Mouse (Mus musculus) hindbrain, embryonic 11.5 days (tissue): ENCODE data around the gene Wdr49. TPM values are rescaled to one million over a fixed set of nuclear protein-coding genes. Genes with fewer than 3 reads are reported as not detected.

Experiments used
- ATAC-seq: fragments of 200-750 bp; cut with Nextera tagmentation; 2 replicates; pipeline ENCODE4 v1.8.0; 2017; ENCODE audit warnings: mild to moderate bottlenecking, moderate TSS enrichment, moderate library complexity; ENCODE audit not compliant: low FRiP score
- DNase-seq: peaks from one replicate; pipeline ENCODE4 v3.0.0-alpha.2; 2015; ENCODE audit warnings: low spot score
- H3K27ac ChIP-seq: fragments of 300-500 bp; sonication (generic); 2 replicates; pipeline ENCODE4 v1.5.1; 2014; ENCODE audit warnings: mild to moderate bottlenecking, low read depth, low read length
- H3K27me3 ChIP-seq: fragments of 300-500 bp; sonication (generic); 2 replicates; pipeline ENCODE4 v1.6.1; 2014; ENCODE audit warnings: mild to moderate bottlenecking, low read length, moderate library complexity, mixed read lengths; ENCODE audit not compliant: control insufficient read depth, insufficient read depth
- H3K36me3 ChIP-seq: fragments of 300-500 bp; sonication (generic); 2 replicates; pipeline ENCODE4 v1.6.1; 2014; ENCODE audit warnings: mild to moderate bottlenecking, low read length, moderate library complexity, mixed read lengths; ENCODE audit not compliant: control insufficient read depth, insufficient read depth
- H3K4me1 ChIP-seq: fragments of 300-500 bp; sonication (generic); replicated peaks from 2 replicates; pipeline ENCODE4 v1.6.1; 2014; ENCODE audit warnings: low read length, mixed read lengths; ENCODE audit not compliant: control insufficient read depth, insufficient read depth
- H3K4me2 ChIP-seq: fragments of 300-500 bp; sonication (generic); replicated peaks from 2 replicates; pipeline ENCODE4 v1.6.1; 2014; ENCODE audit warnings: mild to moderate bottlenecking, low read depth, low read length
- H3K4me3 ChIP-seq: fragments of 300-500 bp; sonication (generic); 2 replicates; pipeline ENCODE4 v1.5.1; 2014; ENCODE audit warnings: low read depth, low read length
- H3K9ac ChIP-seq: fragments of 300-500 bp; sonication (generic); 2 replicates; pipeline ENCODE4 v1.6.1; 2014; ENCODE audit warnings: low read depth, low read length
- H3K9me3 ChIP-seq: fragments of 300-500 bp; sonication (generic); 2 replicates; pipeline ENCODE4 v1.6.1; 2016; ENCODE audit warnings: low read length; ENCODE audit not compliant: control insufficient read depth
- WGBS: fragments of 180-500 bp; shearing (Covaris S2); extraction: QIAGEN DNeasy Blood & Tissue Kit; methylation state at CpG from one replicate; pipeline ENCODE4 v1.1.7; 2014; 5-methylcytosine and 5-hydroxymethylcytosine counted together
- polyA plus RNA-seq: library from polyadenylated mRNA; unstranded; fragments of >200 nt; fragmentation: Nextera tagmentation; extraction: Ambion mirVana; gene quantifications from 2 replicates; pipeline ENCODE4 v1.2.1, GENCODE M21; 2014

Wdr49 gene
- polyA plus RNA-seq, result 0.14 and 0.17 TPM in 2 replicates

DNA sequence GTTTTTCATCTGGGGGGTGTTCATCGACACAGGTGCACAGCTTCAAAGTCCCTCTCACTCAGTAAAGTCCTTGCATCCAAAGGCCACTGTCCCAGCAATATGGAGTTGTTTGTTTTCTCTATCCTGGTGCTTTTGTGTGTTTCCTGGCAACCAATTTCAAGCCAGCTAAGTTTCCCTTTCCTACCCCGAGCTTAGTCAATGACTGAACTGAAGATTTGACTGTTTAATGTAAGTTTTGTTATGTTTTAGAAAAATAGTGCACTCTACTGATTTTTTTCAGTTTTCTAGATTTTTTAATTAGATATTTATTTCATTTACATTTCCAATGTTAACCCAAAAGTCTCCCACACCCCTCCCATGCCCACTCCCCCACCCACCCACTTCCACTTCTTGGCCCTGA is at the start of gene Wdr49:
Gene Wdr49 (minus strand): TSS at position 101 of the 400 bp plus-strand sequence.
- no peak for DNase-seq
- H3K4me3 ChIP-seq, result no peak within 1 kb of the TSS
- WGBS, result 38% methylated on average over 2 of the region's 2 CpGs
- ATAC-seq, result no peak
- no peak within 1 kb of the TSS for H3K27ac ChIP-seq
- no peaks in the 10 kb centered on the region for H3K9me3 ChIP-seq
- no peaks in the 10 kb centered on the region for H3K27me3 ChIP-seq
- no peak within 1 kb of the TSS for H3K9ac ChIP-seq
- no peaks in the 10 kb centered on the region for H3K36me3 ChIP-seq
- no peaks in the 10 kb centered on the region for H3K4me1 ChIP-seq
- H3K4me2 ChIP-seq, result no peak within 1 kb of the TSS

DNA sequence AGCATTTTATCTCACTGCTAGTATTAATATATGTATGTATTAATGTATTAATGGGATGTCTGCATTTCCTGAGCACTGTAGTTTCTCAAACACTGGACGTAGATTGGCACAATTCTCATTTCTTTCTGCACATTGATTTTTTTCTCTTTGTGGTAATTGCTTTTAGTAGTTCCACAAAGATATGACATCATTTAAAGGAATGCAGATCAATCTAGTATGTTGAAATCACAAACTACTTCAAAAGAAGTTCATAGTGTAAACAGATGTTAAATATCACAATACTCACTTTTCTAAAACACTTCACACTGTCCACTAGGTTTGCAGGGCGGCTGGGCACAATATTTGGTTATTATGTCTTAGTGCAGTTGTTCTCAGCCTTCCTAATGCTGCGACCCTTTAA is 49.1 kb upstream of the Wdr49 start:
- Histone ChIP-seq H3K4me2 (no peak overlapping the region), H3K9me3 (no peaks in the 10 kb centered on the region), H3K36me3 (no peaks in the 10 kb centered on the region), H3K27me3 (no peaks in the 10 kb centered on the region), H3K9ac (no peak overlapping the region), H3K4me1 (no peaks in the 10 kb centered on the region), H3K4me3 (no peak overlapping the region), H3K27ac (no peak overlapping the region)
- DNase-seq (no peak), ATAC-seq (no peak)
- 94% methylated on average over 3 of the region's 3 CpGs for WGBS

GRCm38 (mm10) chr3:75522527-75522926 is 40.6 kb upstream of the Wdr49 start:
- WGBS, result 93% methylated on average over 1 of the region's 1 CpGs
- Histone ChIP-seq H3K27me3 (no peaks in the 10 kb centered on the region), H3K4me2 (no peak overlapping the region), H3K36me3 (no peaks in the 10 kb centered on the region), H3K4me1 (no peaks in the 10 kb centered on the region), H3K27ac (no peak overlapping the region), H3K9me3 (no peaks in the 10 kb centered on the region), H3K4me3 (no peak overlapping the region), H3K9ac (no peak overlapping the region)
- no peak for ATAC-seq
- no peak for DNase-seq

DNA sequence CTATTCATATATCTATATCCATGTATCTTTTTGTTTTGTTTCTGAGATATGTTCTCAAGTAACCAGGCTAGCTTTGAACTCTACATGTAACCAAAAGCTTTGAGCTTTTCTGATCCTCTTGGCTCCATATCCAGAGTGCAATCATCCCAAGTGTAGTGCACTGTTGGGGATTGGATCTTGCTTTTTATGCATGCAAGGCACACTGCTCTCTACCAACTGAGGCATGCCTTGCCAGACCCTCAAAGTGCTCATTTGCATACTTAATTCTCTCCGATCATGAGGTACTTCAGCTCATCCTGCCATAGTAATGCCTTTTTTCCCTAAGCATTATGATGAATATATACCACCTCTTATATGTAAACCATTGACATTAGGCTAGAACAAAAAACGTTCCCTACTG is 39.4 kb upstream of the Wdr49 start:
- WGBS, result 82% methylated on average over 2 of the region's 2 CpGs
- H3K36me3 ChIP-seq, result no peaks in the 10 kb centered on the region
- H3K9ac ChIP-seq, result no peak overlapping the region
- no peaks in the 10 kb centered on the region for H3K4me1 ChIP-seq
- no peak overlapping the region for H3K4me3 ChIP-seq
- no peaks in the 10 kb centered on the region for H3K27me3 ChIP-seq
- ATAC-seq (no peak), DNase-seq (no peak)
- H3K4me2 ChIP-seq, result no peak overlapping the region
- no peaks in the 10 kb centered on the region for H3K9me3 ChIP-seq
- no peak overlapping the region for H3K27ac ChIP-seq

DNA sequence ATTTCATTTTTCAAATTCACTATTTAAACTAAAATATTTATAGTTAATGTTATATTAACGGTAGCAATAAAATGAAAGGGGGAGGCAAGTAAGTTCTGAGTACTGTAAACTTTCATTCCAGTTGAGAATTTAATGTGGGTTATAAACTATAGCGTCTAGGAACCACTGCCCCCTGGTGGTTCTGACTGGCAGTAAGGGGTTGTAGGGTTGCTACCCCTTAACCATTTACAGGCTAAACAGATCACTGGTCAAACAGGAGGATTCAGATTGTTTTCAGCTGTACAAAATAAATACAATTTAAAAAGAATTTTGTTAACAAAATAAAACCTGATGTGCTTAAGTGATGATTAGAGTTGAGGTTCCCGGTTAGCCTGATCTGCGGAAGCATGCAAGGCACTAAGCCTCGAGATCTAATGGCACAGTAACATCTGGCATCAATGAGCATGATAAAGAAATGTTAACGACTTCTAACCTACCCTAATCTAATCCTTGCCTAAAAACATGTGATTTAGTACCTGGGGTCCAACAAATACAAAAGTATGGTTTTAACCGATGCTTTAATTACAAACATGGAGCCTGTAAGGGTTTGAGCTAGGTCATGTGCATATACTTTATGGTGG is 35.8 kb upstream of the Wdr49 start:
- H3K9me3 ChIP-seq, result no peaks in the 10 kb centered on the region
- no peak overlapping the region for H3K4me2 ChIP-seq
- WGBS, result 80% methylated on average over 7 of the region's 7 CpGs
- no peak overlapping the region for H3K27ac ChIP-seq
- H3K4me3 ChIP-seq, result no peak overlapping the region
- no peaks in the 10 kb centered on the region for H3K36me3 ChIP-seq
- DNase-seq (peak; percentile 63), ATAC-seq (peak; percentile 35; the same call in 1 of the 2 replicates)
- H3K9ac ChIP-seq, result no peak overlapping the region
- no peaks in the 10 kb centered on the region for H3K27me3 ChIP-seq
- no peaks in the 10 kb centered on the region for H3K4me1 ChIP-seq

DNA sequence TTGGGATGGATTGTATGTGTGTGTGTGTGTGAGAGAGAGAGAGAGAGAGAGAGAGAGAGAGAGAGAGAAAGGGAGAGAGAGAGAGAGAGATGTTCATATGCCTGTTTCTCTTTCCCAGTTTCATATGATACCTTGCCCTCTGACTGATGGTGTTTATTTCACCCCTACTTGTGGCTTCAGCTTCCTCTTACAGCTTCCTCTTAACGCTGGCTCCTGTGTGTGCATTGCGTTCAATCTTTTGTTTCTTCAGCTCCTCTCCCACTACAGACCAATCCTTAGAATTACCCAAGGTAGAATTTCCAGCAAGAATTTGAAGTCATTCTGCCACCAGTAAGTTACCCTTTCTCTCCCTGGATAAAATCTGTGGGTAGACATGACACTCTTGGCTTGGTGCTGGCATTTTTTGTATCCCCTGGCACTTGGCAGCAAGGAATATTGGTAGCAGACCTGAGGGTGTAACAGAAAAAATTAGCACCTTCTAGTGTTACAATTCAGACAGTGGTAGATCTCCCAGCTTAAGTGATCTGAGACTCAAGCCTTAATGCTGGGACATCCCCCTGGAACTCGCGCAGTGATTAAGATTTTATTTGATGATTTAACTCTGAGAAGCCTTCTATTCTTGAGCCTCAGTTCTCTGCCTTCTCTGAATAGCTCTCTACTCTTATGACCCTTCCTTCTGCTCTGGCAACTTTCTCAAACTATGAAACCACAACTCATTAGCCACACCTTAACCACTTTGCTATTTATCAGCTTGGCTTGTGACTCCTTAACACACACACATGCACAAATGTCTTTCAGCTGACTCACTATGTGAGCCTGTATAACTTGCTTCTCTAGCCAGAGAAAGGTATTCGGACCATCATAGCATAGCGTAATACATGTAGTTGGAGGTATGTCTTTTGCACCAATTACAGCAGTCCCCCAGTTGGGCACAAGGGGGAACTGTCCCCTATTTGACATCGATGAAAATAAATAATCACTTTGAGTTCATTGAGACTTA is 17.3 kb upstream of the Wdr49 start:
- no peaks in the 10 kb centered on the region for H3K9me3 ChIP-seq
- no peak overlapping the region for H3K27ac ChIP-seq
- no peaks in the 10 kb centered on the region for H3K36me3 ChIP-seq
- H3K27me3 ChIP-seq, result no peaks in the 10 kb centered on the region
- no peak overlapping the region for H3K9ac ChIP-seq
- no peaks in the 10 kb centered on the region for H3K4me1 ChIP-seq
- DNase-seq (no peak), ATAC-seq (no peak)
- H3K4me3 ChIP-seq, result no peak overlapping the region
- H3K4me2 ChIP-seq, result no peak overlapping the region
- 85% methylated on average over 7 of the region's 7 CpGs for WGBS

DNA sequence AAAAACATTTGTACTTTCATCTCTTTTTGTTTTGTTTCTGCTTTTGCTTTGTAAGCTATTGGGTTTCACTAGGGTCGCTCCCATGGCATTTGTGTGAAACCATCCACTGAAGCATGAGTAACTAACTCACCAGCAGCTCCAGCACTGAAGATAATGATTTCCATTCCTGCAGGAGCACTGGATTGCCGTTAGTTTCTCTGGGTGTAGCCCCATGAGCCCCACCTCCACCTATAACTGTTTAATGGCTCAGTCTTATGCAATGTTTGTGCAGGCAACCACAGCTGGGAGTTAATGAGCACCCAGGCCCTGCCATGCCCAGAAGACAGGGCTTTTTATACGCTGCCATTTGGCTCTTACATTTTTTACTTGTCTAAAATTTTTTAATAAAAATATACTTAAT is 11.0 kb upstream of the Wdr49 start:
- Histone ChIP-seq H3K27ac (no peak overlapping the region), H3K9me3 (no peaks in the 10 kb centered on the region), H3K4me1 (no peaks in the 10 kb centered on the region), H3K4me3 (no peak overlapping the region), H3K4me2 (no peak overlapping the region), H3K36me3 (no peaks in the 10 kb centered on the region), H3K27me3 (no peaks in the 10 kb centered on the region), H3K9ac (no peak overlapping the region)
- no peak for ATAC-seq
- DNase-seq, result no peak
- 62% methylated on average over 3 of the region's 3 CpGs for WGBS

DNA sequence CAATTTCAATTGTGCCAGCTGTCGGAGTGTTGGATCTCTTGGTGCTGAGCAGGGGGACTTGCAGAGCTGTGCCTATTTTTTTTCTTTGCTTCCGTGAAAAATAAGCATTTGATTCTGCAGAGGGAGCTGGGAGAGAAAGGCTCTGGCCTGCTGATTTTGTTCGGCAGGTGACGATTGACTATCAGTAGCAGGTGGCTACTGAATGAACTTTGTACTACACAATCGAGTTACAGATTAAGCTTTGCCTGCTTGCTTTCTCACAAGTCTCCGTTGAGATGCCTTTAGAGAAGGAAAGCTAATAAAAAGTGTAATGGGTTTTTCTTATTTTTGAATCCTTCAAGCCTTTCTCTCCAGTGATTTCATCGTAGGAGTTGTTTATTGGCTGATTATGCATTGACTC is 6.8 kb downstream of the Wdr49 start:
- H3K9me3 ChIP-seq, result no peaks in the 10 kb centered on the region
- H3K36me3 ChIP-seq, result no peaks in the 10 kb centered on the region
- H3K4me2 ChIP-seq, result no peak overlapping the region
- H3K4me3 ChIP-seq, result no peak overlapping the region
- no peaks in the 10 kb centered on the region for H3K4me1 ChIP-seq
- no peak for DNase-seq
- ATAC-seq, result no peak
- H3K27me3 ChIP-seq, result no peaks in the 10 kb centered on the region
- H3K27ac ChIP-seq, result no peak overlapping the region
- H3K9ac ChIP-seq, result no peak overlapping the region
- 83% methylated on average over 7 of the region's 7 CpGs for WGBS
